Mouse (Mus musculus) spleen, adult 2 months (tissue): ENCODE results near the gene Hps5.

Source experiments
- CTCF ChIP-seq: fragments of 200-500 bp; IDR thresholded peaks from 2 replicates; pipeline ENCODE4 v1.5.1; 2011; ENCODE audit warnings: mild to moderate bottlenecking, inconsistent platforms; ENCODE audit not compliant: insufficient read depth, insufficient read length, insufficient replicate concordance; ENCODE audit errors: extremely low read depth
- POLR2A ChIP-seq: fragments of 200-500 bp; IDR thresholded peaks from 2 replicates; pipeline ENCODE4 v1.6.1; 2011; ENCODE audit warnings: low read depth, low read length, inconsistent platforms

GRCm38 (mm10) chr7:46833670-46834255 is 37.9 kb upstream of the Hps5 start:
- no peak for TF ChIP-seq POLR2A
- no peak for TF ChIP-seq CTCF
